Mouse (Mus musculus): ENCODE data around the gene Rai14.

Rai14 gene

DNA sequence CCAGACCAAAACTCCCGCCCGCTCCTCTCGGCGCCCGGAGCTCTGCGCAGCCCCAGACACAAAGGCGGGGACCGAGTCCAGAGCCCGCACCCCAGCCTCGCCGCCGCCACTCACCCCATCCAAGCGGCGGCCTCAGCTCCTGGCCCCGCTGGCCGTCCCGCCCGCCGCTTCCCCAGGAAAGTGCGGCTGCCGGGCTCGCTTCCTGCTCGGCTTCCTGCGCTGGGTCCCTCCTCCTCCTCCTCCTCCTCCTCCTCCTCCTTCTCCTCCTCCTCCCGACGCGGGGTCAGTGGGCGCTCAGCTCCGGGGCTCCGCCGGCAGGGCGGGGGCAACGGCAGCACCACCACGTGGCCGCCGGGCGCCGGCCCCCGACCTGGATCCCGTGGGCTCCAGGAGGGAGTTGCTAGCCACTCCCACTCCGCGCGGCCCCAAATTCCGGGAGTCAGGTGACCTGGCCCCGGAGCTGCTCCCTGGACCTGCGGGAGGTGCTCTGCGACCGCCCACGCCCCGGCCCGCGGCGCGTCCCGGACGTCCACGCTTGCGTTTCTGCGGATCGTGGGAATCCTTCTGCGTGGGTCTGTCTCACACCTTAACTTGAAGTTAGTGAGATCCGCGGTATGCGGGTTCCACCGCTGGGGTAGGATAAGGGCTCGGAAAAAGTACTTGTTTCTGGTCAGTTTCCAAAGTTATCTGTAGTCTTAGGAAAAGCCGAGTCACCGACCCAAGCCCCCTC lies at the start of gene Rai14:
Rai14 (minus strand) TSS at position 216 of the 730 bp plus-strand sequence.
- DNase-seq: peak; percentile 81

DNA sequence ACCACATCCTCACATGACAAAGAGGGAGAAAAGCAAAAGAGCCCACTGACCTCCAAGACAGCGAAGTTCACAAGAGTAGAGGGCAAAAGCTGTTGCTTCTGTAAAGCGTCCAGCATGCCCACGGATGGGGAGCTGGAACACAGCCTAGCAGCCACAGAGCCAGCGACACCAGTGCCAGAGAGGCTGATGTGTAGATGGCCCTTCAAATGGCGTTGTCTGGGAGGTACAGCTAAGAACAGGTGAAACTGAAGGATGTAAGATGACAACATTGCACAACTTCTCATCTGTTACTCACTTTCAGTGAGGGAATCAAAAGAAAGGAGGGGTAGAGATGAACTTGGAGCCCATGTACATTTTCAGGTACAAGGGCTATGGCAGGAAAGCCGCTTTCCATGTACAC lies 47.0 kb upstream of the Rai14 start:
- no peak for DNase-seq

DNA sequence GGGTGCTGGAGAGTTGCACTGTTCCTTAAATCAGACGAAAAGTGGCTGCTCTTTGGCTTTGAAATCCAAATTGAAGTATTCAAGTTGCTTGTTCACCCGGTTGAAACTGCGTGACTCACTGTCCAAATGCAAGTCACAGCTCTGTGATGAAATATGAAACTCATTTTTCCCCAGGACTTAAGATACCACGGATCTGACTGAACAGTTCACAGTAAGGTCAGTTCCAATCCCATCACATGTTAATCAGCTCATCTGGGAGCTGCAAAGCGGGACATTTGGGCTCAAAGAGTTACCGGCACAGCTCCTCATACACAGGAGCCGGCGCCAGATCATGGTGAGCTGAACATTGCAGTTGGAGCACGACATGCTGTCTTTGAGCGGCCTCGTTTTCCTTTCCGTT lies 45.6 kb upstream of the Rai14 start:
- DNase-seq: no peak

DNA sequence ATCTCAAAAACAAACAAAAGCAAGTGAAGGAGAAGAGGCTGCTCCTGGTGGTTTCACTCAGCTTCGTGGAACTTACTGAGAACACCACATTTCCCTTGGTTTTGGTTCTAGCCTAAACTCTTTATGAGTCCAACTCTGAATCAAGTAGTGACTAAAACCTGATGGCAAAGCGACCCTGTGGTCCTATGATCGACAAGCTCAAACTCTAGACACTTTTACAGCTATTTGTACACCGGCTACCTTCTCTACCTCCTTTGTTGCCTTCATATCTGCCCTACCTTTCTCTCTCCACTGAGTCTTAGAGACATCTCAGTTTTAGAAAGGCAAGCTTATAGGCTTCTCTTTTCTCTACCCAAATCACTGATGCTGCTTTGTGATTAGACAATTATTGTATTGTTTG lies 45.0 kb upstream of the Rai14 start:
- DNase-seq: no peak

DNA sequence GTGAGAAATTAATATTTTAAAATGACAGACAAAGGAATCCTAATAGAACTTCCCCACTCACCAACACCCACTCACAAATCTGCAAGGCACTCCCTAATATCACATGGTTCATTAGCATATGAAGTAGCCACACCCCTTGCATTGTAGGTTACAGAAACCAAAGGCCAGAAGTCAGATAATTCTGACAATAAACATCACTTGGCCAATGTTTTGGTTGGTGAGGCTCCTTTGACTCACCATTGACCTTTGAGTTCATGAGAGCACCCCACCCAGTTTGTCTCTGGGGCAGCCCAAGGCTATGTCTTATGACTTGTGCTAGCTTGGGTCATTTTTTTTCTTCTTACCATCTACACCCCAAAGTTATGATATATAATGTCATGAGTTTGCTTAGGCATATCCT lies 44.4 kb upstream of the Rai14 start:
- no peak for DNase-seq

DNA sequence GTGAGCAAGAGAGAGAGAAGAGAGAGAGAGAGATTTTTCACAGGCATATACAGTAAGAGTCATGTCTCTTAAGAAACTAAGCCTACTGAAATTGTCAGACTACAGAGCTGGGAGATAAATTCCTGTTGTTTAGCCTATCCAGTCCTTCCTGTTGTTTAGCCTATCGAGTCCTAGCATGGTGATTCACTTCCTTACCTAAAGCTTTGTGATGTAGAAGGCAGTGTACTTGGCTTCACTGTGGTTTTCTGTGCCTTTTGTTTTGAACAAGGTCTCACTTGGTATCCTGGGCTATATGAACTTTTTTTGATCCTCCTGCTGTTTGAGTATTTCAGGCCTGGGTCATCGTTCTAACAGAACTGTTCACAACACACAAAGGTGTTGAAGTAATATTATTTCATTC lies 36.7 kb upstream of the Rai14 start:
- DNase-seq: no peak

DNA sequence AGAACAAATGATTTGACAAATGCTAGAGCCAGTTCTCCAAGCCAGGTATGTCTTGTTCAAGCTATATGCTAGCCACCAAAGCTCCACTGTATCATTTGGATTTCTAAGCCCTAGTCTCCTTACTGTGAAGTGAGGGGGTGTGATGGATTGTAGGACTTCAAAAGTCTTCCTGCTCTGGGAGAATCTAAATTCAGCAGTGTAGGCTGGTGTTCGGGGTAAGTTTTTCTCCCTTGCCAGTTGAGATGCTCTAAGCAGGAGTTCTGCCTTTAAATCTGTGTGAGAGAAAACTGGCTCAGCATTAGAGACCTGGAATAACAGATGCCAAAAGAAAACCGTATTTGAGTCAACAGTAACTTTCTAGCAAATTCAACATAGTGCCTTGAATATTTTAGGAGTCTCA lies 35.9 kb upstream of the Rai14 start:
- DNase-seq: no peak

DNA sequence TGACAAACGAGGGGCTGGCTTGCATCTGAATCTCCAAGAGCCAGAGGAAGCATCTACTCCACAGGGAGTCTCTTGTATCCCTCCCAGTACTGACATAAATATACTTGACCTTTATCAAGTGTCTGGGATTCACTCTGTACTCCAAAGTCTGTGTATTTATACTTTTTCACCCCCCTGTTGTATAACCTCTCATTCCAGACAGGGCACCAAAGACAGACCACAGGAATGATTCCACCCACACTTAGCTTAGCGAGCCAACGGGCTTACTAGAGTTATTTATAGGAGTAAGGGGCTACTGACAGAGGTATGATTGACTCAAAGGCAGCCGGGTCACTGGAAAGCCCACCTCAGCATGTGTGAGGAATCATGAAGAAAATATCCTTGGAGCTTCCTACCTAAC lies 35.3 kb upstream of the Rai14 start:
- no peak for DNase-seq

DNA sequence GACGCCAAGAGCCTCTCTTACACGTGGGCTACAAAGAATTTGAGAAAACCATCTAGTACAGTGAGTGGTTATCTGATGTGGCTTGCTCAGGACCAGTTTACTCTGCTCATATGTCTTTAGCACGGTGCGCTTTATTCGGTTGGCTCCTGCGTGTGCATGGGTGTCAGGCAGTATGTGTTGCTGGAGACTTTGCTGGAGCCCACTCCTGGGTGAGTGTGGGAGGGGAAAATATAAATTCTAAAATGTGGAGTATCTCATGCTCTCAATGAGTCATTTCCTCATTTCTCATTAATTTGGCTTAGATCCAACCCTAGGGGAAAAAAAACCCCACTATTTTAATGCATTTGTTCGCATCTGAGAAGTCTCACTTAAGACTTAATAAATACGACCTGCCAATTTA lies 33.2 kb upstream of the Rai14 start:
- no peak for DNase-seq

DNA sequence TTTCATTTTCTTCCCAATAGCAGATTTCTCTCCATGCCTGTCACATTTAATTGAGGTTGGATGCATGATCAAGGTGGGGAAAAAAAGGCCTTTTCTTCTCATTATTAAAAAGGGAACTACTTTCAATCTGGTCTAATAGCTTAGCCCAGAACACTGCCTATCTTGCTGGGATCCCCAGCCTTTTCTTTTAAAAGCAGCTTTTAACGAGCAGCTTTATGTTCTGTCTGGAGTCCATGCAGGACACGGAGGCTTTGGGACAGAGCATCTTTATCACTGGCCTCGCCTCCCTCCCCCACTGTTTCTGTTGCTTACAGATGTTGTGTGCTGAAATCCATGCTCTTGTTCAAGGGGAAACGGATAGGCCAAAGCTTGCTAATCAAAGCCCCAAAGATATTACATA lies 32.8 kb upstream of the Rai14 start:
- DNase-seq: peak; percentile 69

DNA sequence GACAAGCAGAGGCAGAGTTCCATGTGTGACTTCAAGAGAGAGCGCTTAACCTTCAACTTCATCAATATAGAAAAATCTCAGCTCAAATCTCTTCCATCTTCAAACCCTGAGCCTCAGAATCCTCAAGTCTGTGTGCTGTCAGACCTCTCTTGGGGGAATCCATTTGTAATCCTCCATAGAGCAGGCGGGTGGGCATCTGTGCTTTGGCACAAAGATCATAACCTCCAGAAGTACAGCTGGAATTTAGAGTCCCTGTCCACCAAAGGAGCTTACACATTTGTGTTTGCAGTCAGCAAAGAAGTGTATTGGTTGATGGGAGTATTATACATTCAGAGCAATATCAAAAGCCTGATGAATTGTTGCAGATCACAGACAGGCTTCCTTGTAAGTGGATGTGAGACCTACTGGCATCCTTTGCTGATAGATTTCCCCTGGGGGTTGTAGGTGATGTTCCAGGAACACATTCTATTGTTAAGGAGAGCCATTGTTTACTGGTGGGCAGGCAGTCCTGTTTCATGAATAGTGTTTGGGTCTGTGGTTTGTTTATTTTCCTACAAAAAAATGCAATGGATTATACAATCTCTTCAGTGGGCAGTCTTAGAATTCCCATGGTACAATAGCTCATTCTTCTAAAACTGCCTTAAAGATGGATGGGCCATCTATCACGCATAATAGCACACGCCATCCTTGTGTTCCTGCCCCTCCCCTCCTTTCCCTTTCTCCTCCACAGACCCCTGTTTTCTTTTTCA lies 32.1 kb upstream of the Rai14 start:
- peak; percentile 55 for DNase-seq

DNA sequence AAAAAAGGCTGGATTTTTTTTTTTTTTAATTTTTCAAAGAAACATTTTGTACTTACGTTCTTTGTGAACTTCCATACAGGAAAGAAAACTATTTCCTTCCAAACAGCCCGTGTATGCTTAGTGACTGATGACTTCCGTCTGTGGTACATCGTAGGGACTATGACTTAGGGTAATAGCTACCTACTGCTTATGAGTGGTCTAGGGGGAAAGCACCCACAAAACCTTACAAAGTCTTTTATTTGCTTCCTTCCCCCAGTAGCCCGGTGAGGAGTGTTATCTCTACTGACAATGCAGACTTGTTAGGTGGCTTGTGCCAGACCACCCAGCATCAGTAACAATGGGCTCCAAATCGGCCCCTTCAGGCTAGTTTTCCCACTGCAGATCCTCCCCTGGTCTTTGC lies 28.0 kb upstream of the Rai14 start:
- DNase-seq: no peak

DNA sequence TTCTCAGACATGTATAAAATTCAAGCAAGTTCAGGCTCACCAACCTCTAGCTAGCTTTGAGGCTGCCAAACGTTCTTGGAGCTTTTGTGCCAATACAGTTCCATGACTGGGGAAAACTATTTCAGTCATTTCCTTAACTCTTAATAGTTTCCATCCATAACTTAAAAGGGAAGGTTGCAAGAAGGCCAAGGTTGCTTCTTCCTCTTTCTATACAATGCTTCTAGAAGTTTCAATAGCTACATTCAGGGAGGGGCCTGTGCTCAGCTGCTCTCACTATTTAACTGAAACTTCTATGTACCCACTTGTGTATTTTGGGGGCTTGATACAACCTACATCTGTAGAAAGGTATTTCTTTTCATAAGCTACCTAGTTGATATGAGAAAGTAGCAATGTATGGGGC lies 24.9 kb upstream of the Rai14 start:
- no peak for DNase-seq

DNA sequence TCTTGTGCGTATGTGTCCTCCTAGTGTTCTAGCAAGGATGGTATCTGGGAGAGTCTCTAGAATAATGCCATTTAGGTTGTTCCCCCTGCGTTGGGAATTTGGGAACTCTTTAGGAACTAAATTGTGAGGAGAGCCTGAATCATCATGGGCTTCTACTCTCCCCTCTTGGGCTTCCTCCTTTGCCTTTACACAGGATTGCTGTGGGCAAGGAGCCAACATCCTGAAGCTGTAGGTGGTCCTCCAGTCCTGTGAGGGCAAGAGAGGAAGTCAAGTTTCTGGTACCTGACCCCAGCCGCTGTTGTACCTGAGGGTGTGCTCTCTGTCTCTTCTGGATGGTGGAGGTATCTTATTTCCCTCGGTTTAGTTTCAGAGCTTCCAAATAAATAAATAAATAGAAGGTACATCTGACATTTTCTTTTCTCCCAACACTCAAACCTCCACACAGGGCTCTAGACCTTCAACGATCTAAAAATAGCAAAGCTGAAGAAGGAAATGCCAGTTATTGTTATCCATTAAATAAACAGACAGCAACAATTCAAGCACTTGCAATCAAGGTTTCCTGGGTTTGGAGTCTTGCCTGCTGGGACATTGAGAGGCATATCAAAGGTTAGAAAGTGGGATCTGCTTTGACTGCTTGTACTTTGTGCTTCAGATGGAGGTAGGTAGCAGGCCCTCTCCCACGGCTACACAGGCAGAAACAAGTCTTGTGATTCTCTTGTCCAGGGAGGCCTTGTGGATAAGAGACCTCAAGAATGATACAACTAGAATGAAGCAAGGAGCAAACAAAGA lies 24.1 kb upstream of the Rai14 start:
- no peak for DNase-seq

DNA sequence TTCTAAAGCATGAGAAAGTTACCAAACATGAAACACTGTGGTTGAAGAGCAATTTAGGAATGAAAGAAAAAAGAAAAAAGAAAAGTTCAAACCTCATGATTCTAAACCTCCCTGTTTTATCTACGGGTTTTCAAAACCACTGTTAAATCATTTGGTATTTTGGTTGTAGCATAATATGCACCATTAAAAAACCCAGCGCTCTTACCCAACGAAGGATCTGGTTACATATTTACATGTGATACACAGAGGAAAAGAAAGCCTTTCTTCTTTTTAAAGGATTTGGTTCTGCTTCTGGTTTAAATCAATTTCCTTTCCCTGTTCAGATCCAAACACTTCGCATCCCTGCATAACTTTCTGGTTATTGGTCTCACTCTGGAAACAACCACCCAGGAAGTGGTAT lies 21.5 kb upstream of the Rai14 start:
- DNase-seq: no peak

DNA sequence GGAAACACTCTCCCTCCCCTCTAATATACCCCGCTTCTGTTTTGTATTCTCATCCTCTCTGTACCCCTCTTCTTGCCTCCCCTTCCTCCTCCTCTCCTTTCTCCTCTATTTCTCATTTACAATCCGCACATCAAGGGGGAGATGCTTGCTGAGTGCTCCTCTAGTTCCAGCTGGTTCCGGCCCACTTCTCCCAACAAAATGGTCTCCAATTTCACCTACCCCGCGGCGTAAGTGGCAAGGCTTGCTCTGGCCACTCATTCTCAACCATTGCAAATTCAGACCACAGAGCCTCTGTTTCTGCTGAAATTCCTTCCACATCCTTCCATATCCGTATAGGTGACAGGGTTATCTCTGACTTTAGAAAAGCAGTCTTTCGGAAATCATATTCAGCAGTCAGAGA lies 20.8 kb upstream of the Rai14 start:
- DNase-seq: no peak

DNA sequence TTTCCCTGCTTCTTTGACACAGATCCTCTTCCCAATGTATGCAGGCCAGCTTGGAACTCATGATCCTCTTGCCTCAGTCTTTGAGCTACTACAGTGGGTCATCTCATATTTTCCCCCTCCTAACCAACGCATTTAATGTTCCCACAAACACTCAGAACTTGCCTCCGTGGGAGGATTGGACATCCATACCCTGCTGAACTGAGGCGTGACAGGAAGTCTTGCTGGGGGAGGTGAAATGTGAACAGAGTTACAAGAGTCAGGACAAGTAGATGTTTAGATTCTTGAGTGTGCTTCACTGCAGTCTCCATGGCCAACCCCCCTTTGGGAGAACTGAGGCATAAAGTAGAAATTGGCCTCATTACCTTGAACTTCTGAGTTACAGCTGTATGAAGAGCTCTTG lies 17.0 kb upstream of the Rai14 start:
- no peak for DNase-seq

DNA sequence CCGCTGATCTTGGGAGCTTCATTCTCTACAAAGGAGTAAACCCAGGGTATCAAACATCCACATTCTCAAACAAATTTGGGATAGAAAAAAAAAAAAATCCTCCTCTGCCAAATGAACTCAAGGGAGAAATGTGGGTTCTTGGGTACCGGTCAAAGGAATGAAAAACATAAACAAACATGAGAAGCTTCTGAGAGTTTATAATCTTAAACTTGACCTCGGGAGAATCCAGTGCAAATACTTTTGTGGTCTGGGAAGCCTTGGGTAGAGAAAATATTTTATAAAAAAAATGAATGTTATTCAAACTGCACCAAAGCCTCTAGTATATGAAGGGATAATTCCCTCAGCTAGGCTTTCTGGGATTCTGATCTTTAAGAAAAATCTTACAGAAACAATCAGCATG lies 11.8 kb upstream of the Rai14 start:
- no peak for DNase-seq

DNA sequence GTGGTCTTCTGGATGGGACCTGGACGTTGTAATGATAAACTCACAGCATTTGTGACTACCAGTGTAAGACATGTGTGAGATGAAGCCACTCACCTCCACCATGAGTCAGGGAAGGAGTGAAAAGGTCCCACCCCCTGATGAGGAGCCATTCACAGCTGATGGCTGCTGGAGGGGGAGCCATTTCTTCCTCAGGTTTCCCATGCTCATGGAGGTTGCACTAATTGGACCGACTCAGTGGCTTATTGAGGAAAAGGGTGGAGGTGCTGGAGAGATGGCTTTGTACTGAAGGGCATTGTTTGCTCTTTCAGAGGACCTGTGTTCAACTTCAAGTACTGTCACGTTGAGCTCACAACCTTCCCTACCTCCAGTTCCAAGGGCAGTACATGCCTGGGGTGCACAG lies 10.4 kb upstream of the Rai14 start:
- no peak for DNase-seq

DNA sequence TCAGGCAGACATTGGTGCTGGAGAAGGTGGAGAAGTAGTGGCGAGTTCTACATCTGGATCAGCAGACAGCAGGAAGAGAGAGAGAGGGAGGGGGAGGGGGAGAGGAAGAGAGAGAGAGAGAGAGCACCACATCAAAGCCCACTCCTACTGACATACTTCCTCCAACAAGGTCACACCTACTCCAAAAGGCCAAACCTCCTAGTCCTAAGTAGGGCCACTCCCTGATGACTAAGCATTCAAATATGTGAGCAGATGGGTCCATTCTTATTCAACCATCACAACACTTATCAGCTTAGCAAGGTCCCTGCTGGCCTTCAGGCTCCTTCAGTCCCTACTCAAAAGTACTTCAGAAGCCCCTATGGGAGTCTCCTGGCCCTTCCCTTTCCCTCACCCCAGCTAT lies 9.1 kb upstream of the Rai14 start:
- no peak for DNase-seq

DNA sequence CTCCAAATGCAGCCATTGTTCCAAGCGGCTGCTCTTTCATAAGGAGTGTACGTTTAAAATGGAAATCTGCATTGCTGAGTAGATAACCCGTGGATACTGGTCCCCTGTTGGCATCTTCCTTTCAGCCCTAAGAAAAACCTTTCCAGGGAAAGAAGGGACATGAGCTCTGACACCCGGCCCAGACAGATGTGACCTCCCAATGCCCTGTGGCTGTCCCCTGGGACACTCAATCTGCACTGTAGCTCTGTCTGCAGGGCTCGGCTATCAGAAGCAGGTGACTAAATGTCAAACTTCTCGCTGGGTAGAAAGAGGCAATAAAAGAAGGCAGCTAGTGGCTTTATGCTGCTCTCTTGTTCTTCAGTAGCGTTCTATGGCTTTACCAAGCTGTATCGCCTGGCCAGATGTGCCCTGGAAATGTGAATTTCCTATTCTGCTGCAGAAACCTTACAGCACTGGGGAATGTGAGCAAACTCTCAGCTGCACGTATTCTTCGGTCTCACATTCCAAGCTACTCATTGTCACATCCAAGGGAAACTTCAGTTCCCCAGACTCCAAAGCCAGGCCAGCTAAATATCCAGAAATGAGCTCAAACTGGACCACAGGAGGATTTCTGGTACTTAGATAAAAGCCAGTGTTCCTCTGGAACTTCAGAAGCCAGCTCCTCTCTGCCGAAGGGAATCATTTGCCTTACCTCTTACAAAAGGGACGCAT lies 8.4 kb upstream of the Rai14 start:
- DNase-seq: no peak

DNA sequence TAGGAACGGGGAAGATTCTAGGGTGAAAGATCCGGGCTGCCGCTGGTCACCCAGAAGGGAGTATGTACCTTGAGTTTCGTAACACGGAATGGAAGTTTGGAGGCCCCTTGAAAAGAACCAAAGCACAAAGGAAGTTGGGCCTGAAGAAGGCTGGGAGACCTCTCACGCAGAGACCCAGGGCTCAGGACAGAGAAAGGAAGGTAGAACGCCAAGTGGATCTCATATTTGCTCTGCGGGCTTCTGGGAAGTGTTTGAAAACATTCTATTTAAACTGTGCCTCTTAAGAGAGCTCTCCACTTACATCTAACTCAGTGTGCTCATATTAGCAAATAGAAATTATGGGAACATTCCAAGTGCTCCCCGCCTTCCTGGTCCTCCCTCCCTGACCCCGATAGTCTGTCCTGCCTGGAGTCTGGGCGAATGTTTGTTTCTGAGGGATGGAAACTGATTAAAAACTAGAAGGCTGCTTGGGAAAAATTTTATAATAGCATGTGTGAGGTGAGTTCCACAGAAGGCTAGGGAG lies 6.9 kb upstream of the Rai14 start:
- no peak for DNase-seq

DNA sequence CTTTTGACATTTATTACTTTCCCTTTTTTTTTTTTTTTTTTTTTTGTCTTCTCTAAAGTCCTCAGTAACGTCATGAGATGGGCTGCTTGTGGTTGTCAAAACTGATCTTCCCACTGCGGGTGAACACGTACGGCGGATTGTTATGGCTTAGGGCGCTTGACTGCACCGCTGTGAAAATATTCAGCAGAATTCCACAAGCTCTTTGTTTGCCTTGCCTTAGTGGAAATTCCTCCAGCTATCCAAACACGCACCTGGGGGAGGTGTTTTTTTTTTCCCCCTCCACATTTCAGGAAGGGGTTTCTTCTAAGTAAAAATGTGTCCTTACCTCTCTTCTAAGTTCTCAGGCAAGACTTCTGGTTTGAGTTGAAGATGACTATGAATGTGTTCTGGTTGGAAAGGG lies 6.2 kb upstream of the Rai14 start:
- peak; percentile 29 for DNase-seq
